Mouse (Mus musculus) urinary bladder, postnatal 36 days (tissue): ENCODE measurements around the gene Tns3.
A peak's percentile ranks its signal among the peaks of the same experiment; 100 is the strongest.

Experiments
- DNase-seq, 2 experiments: peaks; one replicate each; pipeline ENCODE4 v3.0.0; 2022; ENCODE audit warnings: low spot score in 2 of 2, mixed read lengths in 1 of 2

Tns3 gene

DNA sequence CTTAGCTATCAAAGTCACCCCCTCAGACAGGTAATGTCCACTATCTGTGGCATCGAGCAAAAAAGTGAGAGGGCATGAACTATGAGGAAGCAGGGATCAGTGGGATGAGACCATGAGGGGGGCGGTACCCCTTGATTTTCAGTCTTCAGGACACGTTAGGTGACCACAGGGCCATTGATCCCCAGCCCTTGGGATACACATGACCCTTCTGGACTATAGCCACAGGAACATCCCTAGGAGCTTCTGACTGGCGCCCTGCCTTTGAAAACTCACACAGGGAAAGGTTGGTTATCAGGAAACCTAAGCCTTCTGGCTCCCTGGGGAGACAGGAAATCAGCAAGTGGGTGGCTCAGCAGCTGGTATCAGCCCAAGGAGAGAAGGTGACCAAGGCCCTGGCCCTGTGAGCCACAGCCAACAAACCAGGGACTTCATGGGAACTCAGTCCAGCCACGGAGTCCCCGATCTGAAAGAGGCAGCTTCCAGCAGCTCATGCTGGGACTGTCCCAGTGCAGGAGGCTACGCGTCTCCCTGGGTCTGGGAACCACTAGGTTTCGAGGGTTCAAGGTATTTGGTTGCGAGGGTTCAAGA, 12.8 kb downstream of the Tns3 start:
- no peak for DNase-seq

DNA sequence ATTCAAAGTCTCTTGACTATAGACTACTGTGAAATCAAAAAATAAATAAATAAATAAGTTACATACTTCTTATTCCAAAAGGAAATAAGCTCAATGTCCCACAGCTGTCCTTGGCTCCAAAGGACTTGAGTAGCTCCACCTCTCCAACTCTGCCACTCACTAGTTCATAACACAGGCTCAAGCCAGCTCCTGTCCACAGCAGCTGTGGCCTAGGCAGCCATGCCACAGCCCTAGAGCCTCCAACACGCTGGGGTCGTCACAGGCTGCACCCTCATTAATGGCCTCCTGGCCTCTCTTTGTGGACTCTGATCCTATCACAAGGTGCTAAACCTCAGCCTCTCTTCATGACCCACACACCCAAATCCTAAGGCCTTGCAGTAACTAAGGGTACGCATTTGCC, 18.7 kb downstream of the Tns3 start:
- DNase-seq, result no peak

- no peak for DNase-seq
Observed at GRCm38 (mm10) chr11:8644272-8644671, 20.1 kb downstream of the Tns3 start.

GRCm38 (mm10) chr11:8641634-8642277, 22.6 kb downstream of the Tns3 start:
- no peak for DNase-seq

DNA sequence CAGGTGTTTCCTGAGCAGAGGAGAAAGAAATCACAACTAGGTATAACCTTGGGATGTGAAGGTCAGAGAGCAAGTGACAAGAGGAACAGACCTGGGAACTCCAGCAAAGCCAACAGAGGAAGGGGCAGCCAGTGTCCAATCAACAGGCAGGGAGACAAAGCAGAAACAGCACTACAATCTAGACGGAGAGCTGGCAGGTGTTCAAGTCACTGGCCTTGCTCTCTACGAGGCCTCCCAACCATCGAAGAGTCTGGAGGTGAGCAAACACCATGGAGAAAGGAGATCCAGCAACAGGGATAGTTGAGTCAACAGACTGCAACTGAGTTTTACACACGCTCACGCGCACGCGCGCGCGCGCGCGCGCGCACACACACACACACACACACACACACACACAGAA, 24.6 kb downstream of the Tns3 start:
- DNase-seq, result no peak

DNA sequence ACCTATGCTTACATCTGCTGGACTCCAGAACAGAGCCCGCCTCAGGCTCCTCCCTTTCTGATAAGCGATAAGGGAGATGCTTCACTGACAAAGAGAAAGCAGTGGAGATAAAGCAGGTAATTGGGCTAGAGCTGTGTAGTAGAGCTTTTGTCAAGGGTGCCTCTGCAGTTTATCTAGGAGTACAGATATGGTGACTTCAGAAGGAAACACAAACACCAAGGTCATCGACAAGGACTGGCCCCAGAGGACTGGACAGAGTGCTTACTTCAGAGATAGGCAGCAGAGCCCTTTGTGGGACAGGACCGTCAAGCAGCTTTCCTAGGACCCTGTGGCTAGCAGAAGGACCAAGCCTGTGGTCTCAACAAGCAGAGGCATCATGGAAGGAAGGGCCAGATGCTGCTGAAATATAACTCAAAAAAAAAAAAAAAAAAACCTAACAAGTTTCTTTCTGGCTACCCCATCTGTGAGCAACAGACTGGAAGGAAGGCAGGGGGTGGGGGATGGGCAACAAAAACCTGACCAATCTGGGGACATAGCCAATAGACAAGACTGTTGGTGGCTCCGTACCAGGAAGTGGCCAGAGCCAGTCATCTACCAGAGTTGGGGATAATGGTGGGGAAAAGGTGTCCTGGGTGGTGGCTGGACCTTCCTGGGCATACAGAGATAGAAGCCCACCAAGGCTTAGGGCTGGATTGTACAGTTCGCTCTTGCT, 25.2 kb downstream of the Tns3 start:
- no peak for DNase-seq

- DNase-seq, result no peak
Observed at GRCm38 (mm10) chr11:8637469-8638447, 26.6 kb downstream of the Tns3 start.

DNA sequence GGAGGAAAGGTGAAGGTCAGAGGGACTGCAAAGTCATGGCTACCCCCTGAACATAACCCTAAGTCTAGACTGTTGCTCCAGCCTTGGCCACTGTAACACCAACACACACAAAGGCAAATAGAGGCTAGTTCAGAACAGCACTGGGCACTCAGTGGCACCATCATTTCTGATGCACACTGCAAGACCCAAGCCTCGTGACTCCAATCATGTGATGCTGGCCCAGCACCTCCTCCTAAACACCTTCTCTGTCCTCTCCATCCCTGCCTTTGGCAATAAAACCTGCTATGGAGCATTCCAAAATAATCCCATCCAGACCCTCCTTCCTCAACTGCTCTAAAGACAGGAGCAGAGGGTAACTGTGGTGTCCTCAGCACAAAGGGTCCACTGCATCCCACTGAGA, 27.7 kb downstream of the Tns3 start:
- DNase-seq, result no peak

GRCm38 (mm10) chr11:8635778-8636177, 28.6 kb downstream of the Tns3 start:
- DNase-seq, result no peak

DNA sequence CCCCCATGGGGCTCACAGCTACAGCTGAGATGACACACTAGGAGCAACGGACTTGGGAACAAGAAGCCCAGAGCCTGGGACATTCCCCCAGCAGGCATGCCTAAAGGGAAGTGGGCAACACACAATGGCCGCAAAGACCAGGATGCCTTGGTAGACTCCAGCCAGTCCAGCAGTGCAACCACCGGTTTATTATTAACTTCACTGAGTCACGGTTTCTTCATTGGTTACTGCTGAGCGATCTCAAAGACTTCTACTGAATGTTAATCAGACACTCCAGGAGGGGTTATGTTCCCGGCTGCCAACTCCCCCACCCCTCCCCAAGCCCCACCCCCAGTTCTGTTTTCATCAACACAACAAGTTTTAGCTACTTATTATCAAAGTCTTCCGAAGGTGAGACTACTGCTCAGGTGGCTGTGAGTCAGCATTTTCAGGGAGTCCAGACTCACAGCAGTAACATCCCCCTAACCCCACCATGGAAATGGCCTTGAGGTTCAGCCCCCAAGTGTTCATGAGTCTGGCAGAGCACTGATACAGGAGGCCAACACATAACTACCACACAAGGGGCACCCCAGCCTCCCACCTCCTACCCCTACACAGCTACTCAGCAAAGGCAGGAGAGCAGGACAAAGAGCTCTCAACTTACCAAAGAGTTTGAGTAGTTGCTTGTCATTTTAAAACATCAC, 29.5 kb downstream of the Tns3 start:
- no peak for DNase-seq

GRCm38 (mm10) chr11:8632163-8632562, 32.2 kb downstream of the Tns3 start:
- DNase-seq, result no peak

DNA sequence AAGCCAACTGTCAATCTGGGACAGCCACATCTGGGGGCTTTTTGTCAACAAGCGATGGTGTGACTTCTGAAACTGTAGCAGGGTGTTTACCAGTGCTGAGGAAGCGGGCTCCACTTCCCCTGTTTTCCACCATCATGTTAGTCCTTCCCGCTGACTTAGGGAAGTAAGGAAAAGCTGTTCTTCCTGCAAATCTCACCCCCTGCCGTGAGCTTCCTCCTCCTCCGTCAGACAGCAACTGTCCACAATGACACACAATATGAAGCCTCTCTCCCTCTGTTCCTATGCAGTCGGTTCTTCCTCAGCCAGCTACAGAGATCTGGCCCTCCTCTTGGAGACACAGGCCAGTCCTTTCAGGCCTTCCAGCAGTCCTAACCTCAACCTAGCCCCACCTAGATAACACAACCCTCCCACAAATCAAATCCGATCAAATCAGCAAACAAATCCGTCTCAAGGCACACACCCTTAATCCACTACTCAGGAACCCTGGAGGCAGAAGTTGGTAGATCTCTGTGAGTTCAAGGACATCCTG, 34.4 kb downstream of the Tns3 start:
- DNase-seq, result no peak

- DNase-seq, result no peak
Observed at GRCm38 (mm10) chr11:8629326-8629725, 35.0 kb downstream of the Tns3 start.

GRCm38 (mm10) chr11:8628846-8629253, 35.5 kb downstream of the Tns3 start:
- no peak for DNase-seq

GRCm38 (mm10) chr11:8627156-8627555, 37.2 kb downstream of the Tns3 start:
- no peak for DNase-seq

DNA sequence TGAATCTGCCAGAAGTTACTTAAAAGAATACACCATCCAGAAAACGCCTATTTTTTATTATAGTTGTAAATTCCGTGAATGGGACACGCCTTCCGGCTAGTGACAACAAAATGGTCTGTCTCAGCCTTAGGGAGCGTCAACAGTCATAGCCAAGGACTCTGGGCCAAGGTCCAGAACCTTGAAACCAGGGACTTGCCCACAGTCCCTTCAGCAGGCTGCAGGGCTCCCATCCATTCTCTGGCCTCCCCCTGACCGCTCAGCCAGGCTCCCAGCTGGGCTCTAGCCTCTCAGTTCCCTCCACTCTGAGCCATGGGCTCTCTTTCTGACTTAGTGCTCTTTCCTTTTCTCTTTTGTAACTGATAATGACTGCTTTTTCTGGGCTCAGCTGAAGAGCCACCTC, 37.6 kb downstream of the Tns3 start:
- no peak for DNase-seq

DNA sequence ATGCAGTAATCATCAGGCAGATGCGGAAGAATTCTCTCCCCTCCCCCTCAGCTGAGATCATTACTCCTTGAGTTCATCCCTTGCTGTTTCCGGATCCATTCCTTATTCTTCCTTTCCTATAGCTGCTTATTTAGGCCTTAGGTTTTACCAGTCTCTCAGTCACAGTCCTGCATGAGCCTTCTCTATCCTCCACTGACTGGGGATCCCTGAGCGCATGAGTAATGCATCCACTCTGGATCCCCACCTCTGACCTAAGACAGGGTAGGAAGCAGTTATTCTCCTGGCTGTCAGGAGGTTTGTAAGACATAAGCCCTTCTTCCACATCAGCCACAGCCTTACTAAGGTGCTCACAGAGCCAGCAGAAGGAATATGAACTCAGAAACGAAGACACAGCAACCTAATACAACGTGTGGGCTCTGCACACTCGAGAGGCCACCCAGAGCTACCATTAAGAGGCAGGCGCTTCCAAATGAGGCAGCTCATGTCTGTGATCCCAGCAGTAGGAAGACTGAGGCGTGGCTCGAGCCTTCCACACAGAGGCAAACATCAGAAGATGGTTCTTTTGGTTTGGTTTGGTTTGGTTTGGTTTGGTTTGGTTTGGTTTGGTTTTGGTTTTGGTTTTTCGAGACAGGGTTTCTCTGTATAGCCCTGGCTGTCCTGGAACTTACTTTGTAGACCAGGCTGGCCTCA, 38.3 kb downstream of the Tns3 start:
- no peak for DNase-seq

DNA sequence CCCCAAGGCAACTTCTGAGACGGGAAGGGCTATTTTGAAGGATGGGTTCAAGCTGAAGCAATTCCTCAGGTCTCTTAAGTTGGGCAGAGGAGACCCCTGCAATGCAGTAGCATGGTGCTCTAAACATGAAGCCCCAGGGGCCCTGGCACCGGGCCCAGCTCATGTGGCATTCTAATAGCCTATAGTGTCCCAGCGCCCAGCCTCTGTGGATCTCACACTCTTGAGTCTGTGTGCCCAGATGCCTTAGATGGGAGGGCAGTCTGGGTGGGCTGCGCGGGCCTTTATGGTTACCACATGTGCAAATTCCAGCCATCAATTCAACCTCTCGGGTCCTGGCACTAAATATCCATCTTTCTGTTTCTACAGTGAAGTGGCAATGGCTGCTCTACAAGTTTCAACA, 38.9 kb downstream of the Tns3 start:
- DNase-seq, result no peak

- DNase-seq, result peak in 1 of 2 experiments; percentile 34
Observed at GRCm38 (mm10) chr11:8624179-8624886, 40.0 kb downstream of the Tns3 start.

DNA sequence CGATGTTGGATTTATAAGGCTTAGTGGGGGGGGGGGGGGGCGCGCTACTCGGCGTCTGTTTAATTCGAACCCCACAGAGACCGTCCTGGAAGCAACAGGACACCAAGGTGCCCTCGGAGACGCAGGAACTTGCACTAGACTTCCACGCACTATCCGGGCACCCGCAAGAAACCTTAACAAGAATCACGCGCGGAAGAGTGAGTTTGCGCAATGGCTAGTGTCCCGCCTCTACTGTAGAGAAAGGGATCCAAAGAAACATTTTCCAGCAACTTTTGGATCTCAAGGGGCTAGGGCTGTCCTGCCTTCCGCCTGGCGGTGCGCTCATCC, 40.5 kb downstream of the Tns3 start:
- DNase-seq, result peak in 1 of 2 experiments; percentile 20
